ENCODE assay signal across 28 mouse cellular contexts in genomic region chr6:67431808-67432207, GRCm38 (mm10). TPM values are rescaled to one million over a fixed set of nuclear protein-coding genes. Genes with fewer than 3 reads are reported as not detected.
DNase-seq lines count a peak whose midpoint lies in the region; ATAC-seq and TF ChIP-seq lines count a peak whose summit lies in the region.
"Had no signal": no experiment of that assay in that cellular context is flagged by ENCODE, and none has a peak within 500 bp of the region (broad histone marks: within the 10 kb centered on the region; RNA-seq: fewer than 3 reads in every experiment).

No protein-coding gene starts in this region.

- H3K27me3 ChIP-seq in lung, embryonic 14.5 days (ENCODE audit: insufficient read depth, low read length) = no peaks in the 10 kb centered on the region
- H3K27me3 ChIP-seq: CH12.LX; embryonic facial prominence, embryonic 13.5 days; embryonic facial prominence, embryonic 15.5 days; forebrain, embryonic 13.5 days; forebrain, embryonic 15.5 days had no signal

- DNase-seq in lung, embryonic 14.5 days = peak; percentile 14
- DNase-seq in lung, postnatal 4 days = no peak
- DNase-seq in 416B (ENCODE audit: low read depth) = peak; percentile 28
- DNase-seq in Muller cell, postnatal 12 days (ENCODE audit: inconsistent ontology term) = peak; percentile 38
- DNase-seq in thymus, postnatal 0 days (ENCODE audit: low spot score) = no peak
- DNase-seq in thymus, postnatal 4 days = no peak
- DNase-seq: adrenal gland, adult 2 months; adrenal gland, postnatal 10 days; adrenal gland, postnatal 25 days; cerebellum, adult 11 months; cerebellum, adult 18-20 months; cerebellum, adult 8-10 months; cerebellum, adult 9-11 months; cerebellum, postnatal 14 days; cerebellum, postnatal 36 days; embryo, embryonic 11 days; forebrain, postnatal 0 days had no signal

- H3K4me2 ChIP-seq in lung, embryonic 14.5 days = no peak overlapping the region
- H3K4me2 ChIP-seq: embryonic facial prominence, embryonic 13.5 days; embryonic facial prominence, embryonic 15.5 days; forebrain, embryonic 13.5 days; forebrain, embryonic 15.5 days had no signal

- 57% methylated on average over 3 of the region's 3 CpGs for WGBS in lung, embryonic 14.5 days

- no peak for TF ChIP-seq CTCF in lung, embryonic 14.5 days (IDR thresholded peaks at IDR 0.05; ENCODE audit: low read depth)

- H3K36me3 ChIP-seq in lung, embryonic 14.5 days (ENCODE audit: insufficient read depth) = no peaks in the 10 kb centered on the region
- H3K36me3 ChIP-seq: embryonic facial prominence, embryonic 13.5 days; embryonic facial prominence, embryonic 15.5 days; forebrain, embryonic 15.5 days; G1E had no signal

- no peak for ATAC-seq in lung, embryonic 14.5 days (ENCODE audit: insufficient read depth)
- ATAC-seq: CD4-positive, CD25-positive, alpha-beta regulatory T cell, adult 4 months; forebrain, embryonic 13.5 days; forebrain, embryonic 15.5 days; forebrain, postnatal 0 days had no signal

- no peak overlapping the region for H3K4me3 ChIP-seq in lung, embryonic 14.5 days (ENCODE audit: low read depth, low read length)
- H3K4me3 ChIP-seq: embryonic facial prominence, embryonic 13.5 days; embryonic facial prominence, embryonic 15.5 days; erythroblast, embryonic 14.5 days; forebrain, embryonic 13.5 days; forebrain, embryonic 15.5 days had no signal

- no peaks in the 10 kb centered on the region for H3K4me1 ChIP-seq in lung, embryonic 14.5 days (ENCODE audit: insufficient read depth)
- H3K4me1 ChIP-seq: embryonic facial prominence, embryonic 13.5 days; embryonic facial prominence, embryonic 15.5 days; forebrain, embryonic 13.5 days had no signal

- H3K27ac ChIP-seq in lung, embryonic 14.5 days (ENCODE audit: low read depth) = no peak overlapping the region
- H3K27ac ChIP-seq: embryonic facial prominence, embryonic 13.5 days; embryonic facial prominence, embryonic 15.5 days; forebrain, embryonic 13.5 days; forebrain, embryonic 15.5 days had no signal

- no peak overlapping the region for H3K9ac ChIP-seq in lung, embryonic 14.5 days
- H3K9ac ChIP-seq: embryonic facial prominence, embryonic 13.5 days; embryonic facial prominence, embryonic 15.5 days; forebrain, embryonic 13.5 days; forebrain, embryonic 15.5 days; forebrain, postnatal 0 days had no signal

- H3K9me3 ChIP-seq in lung, embryonic 14.5 days (ENCODE audit: low read depth, low read length) = no peaks in the 10 kb centered on the region
- H3K9me3 ChIP-seq: embryonic facial prominence, embryonic 13.5 days; embryonic facial prominence, embryonic 15.5 days; forebrain, embryonic 13.5 days; forebrain, embryonic 15.5 days; G1E had no signal

RNA-seq across cellular contexts. Expression of gene Il12rb2, which starts 55.8 kb away (rescaled TPM):
- polyA plus RNA-seq in lung, embryonic 14.5 days (2014; fragmentation: Nextera tagmentation; extraction: Ambion mirVana) = 0.08 and 0.11 TPM in 2 replicates
- 2.0 and 3.1 TPM in 2 replicates for polyA plus RNA-seq in thymus, postnatal 0 days (2015; fragmentation: Nextera tagmentation; extraction: Ambion mirVana)
- polyA plus RNA-seq: erythroblast, embryonic 14.5 days; forebrain, embryonic 11.5 days; forebrain, embryonic 13.5 days; forebrain, embryonic 15.5 days had no signal

RNA-seq across cellular contexts. Expression of gene Il23r, which starts 59.8 kb away (rescaled TPM):
- not detected in 2 replicates for polyA plus RNA-seq in lung, embryonic 14.5 days (2014; fragmentation: Nextera tagmentation; extraction: Ambion mirVana)
- 1.3 and 1.8 TPM in 2 replicates for polyA plus RNA-seq in thymus, postnatal 0 days (2015; fragmentation: Nextera tagmentation; extraction: Ambion mirVana)
- polyA plus RNA-seq: brain, embryonic 14.5 days; embryonic facial prominence, embryonic 11.5 days; embryonic facial prominence, embryonic 13.5 days; embryonic facial prominence, embryonic 15.5 days; erythroblast, embryonic 14.5 days; forebrain, embryonic 11.5 days; forebrain, embryonic 13.5 days; forebrain, embryonic 15.5 days; forebrain, postnatal 0 days; G1E had no signal

Comparison
In these comparisons a context has a peak if more than half of its experiments do, and no peak if none do; other contexts are left out.
1. DNase-seq: peak in lung, embryonic 14.5 days (single experiment), 416B (single experiment) and Muller cell, postnatal 12 days (single experiment); none in lung, postnatal 4 days (0 of 2), thymus, postnatal 0 days (single experiment) and thymus, postnatal 4 days (single experiment).